Comparison of ENCODE assay signal across 13 mouse cellular contexts in genomic region chr8:87753636-87754035, GRCm38 (mm10).
DNase-seq lines count a peak whose midpoint lies in the region; ATAC-seq lines count a peak whose summit lies in the region.
"Had no signal": no experiment of that assay in that cellular context is flagged by ENCODE, and none has a peak within 500 bp of the region (broad histone marks: within the 10 kb centered on the region; RNA-seq: fewer than 3 reads in every experiment).

No protein-coding gene starts in this region.

- ATAC-seq in hindbrain, embryonic 12.5 days (ENCODE audit: low FRiP score): no peak
- ATAC-seq: intestine, embryonic 16.5 days had no signal

- H3K4me3 ChIP-seq in hindbrain, embryonic 12.5 days: no peak overlapping the region
- H3K4me3 ChIP-seq: forebrain, embryonic 12.5 days; heart, embryonic 10.5 days; midbrain, embryonic 10.5 days had no signal

- no peaks in the 10 kb centered on the region for H3K9me3 ChIP-seq in hindbrain, embryonic 12.5 days (replicated peaks)
- H3K9me3 ChIP-seq: forebrain, embryonic 12.5 days; heart, embryonic 10.5 days; midbrain, embryonic 10.5 days had no signal

- H3K27ac ChIP-seq in hindbrain, embryonic 12.5 days: peak overlapping the region; percentile 76
- H3K27ac ChIP-seq: forebrain, embryonic 12.5 days; midbrain, embryonic 10.5 days; stomach, postnatal 0 days had no signal

- no peak overlapping the region for H3K4me2 ChIP-seq in hindbrain, embryonic 12.5 days (replicated peaks)
- H3K4me2 ChIP-seq: forebrain, embryonic 12.5 days had no signal

- peaks cover 37% of the 10 kb centered on the region for H3K4me1 ChIP-seq in hindbrain, embryonic 12.5 days

- DNase-seq in kidney, postnatal 10 days: peak; percentile 40
- no peak for DNase-seq in kidney, postnatal 14 days
- DNase-seq in 3T3-L1 (ENCODE audit: low read depth, low spot score): peak; percentile 33
- DNase-seq in Muller cell, postnatal 12 days (ENCODE audit: inconsistent ontology term): peak; percentile 25
- no peak for DNase-seq in left cerebral cortex, adult 11 months (ENCODE audit: low spot score)
- DNase-seq in layer of hippocampus, adult 8-10 months (ENCODE audit: low spot score in 2 of 2): no peak
- DNase-seq: gastrocnemius, postnatal 36 days had no signal

- 76% methylated on average over 2 of the region's 2 CpGs for WGBS in hindbrain, embryonic 12.5 days

- no peaks in the 10 kb centered on the region for H3K27me3 ChIP-seq in hindbrain, embryonic 12.5 days
- H3K27me3 ChIP-seq: forebrain, embryonic 12.5 days had no signal

- no peak overlapping the region for H3K9ac ChIP-seq in hindbrain, embryonic 12.5 days
- H3K9ac ChIP-seq: forebrain, embryonic 12.5 days had no signal

- no peaks in the 10 kb centered on the region for H3K36me3 ChIP-seq in hindbrain, embryonic 12.5 days
- H3K36me3 ChIP-seq: heart, embryonic 10.5 days had no signal

Comparison
In these comparisons a context has a peak if more than half of its experiments do, and no peak if none do; other contexts are left out.
1. DNase-seq: peak in kidney, postnatal 10 days (single experiment), 3T3-L1 (single experiment) and Muller cell, postnatal 12 days (single experiment); none in kidney, postnatal 14 days (single experiment), left cerebral cortex, adult 11 months (single experiment) and layer of hippocampus, adult 8-10 months (0 of 2).